ENCODE assay signal across 22 mouse cellular contexts in the genomic region with DNA sequence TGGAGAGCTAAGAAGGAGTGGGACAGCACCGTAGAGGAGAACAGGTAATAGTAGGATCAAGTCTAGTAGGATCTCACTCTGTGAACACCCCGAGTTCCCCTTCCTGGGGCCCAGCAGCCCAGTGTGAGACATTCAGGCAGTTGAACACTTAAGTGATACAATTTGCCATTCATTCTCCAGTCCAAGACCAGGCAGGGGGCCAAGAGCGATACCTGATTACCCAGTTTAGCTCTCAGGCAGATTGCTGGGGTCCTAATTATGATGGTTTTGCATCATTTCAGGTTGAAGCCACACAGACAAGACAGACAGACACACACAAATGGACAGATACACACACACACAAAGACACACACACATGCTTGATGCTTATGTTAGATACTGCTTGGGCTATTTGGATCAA.
"Had no signal": no experiment of that assay in that cellular context is flagged by ENCODE, and none has a peak within 500 bp of the region (broad histone marks: within the 10 kb centered on the region; RNA-seq: fewer than 3 reads in every experiment).

No protein-coding gene starts in this region.

- ATAC-seq: liver, embryonic 12.5 days; midbrain, embryonic 13.5 days; midbrain, embryonic 16.5 days had no signal

- H3K27ac ChIP-seq: kidney, embryonic 15.5 days; limb, embryonic 10.5 days; limb, embryonic 13.5 days; liver, embryonic 12.5 days; liver, embryonic 15.5 days; lung, embryonic 15.5 days; midbrain, embryonic 10.5 days; midbrain, embryonic 13.5 days; neural tube, embryonic 13.5 days; stomach, embryonic 15.5 days had no signal

- H3K36me3 ChIP-seq: kidney, embryonic 15.5 days; liver, embryonic 12.5 days; liver, embryonic 15.5 days; lung, embryonic 15.5 days; stomach, embryonic 15.5 days had no signal

- H3K4me3 ChIP-seq: kidney, embryonic 15.5 days; limb, embryonic 10.5 days; limb, embryonic 13.5 days; liver, embryonic 12.5 days; liver, embryonic 15.5 days; lung, embryonic 15.5 days; megakaryocyte, embryonic 14.5 days; midbrain, embryonic 10.5 days; midbrain, embryonic 13.5 days; myocyte; neural tube, embryonic 13.5 days; stomach, embryonic 15.5 days had no signal

- H3K9ac ChIP-seq: kidney, embryonic 15.5 days; limb, embryonic 13.5 days; liver, embryonic 12.5 days; liver, embryonic 15.5 days; lung, embryonic 15.5 days; midbrain, embryonic 13.5 days; neural tube, embryonic 13.5 days; stomach, embryonic 15.5 days had no signal

- H3K4me1 ChIP-seq: limb, embryonic 10.5 days; liver, embryonic 12.5 days; liver, embryonic 15.5 days; lung, embryonic 15.5 days; megakaryocyte, embryonic 14.5 days; midbrain, embryonic 10.5 days; stomach, embryonic 15.5 days had no signal

- H3K9me3 ChIP-seq: kidney, embryonic 15.5 days; limb, embryonic 10.5 days; limb, embryonic 13.5 days; liver, embryonic 12.5 days; liver, embryonic 15.5 days; lung, embryonic 15.5 days; midbrain, embryonic 10.5 days; midbrain, embryonic 13.5 days; neural tube, embryonic 13.5 days; stomach, embryonic 15.5 days had no signal

- H3K4me2 ChIP-seq: kidney, embryonic 15.5 days; limb, embryonic 13.5 days; liver, embryonic 12.5 days; liver, embryonic 15.5 days; lung, embryonic 15.5 days; midbrain, embryonic 13.5 days; neural tube, embryonic 13.5 days; stomach, embryonic 15.5 days had no signal

- DNase-seq: kidney, adult 8-10 months; kidney, postnatal 10 days; liver; lung, adult 18-20 months; lung, postnatal 10 days; lung, postnatal 36 days; retina, postnatal 1 day; spleen, adult 18-20 months; thymus, postnatal 25 days had no signal

- H3K27me3 ChIP-seq: kidney, embryonic 15.5 days; limb, embryonic 13.5 days; liver, embryonic 12.5 days; liver, embryonic 15.5 days; lung, embryonic 15.5 days; megakaryocyte, embryonic 14.5 days; midbrain, embryonic 13.5 days; neural tube, embryonic 13.5 days; stomach, embryonic 15.5 days had no signal
